Mouse (Mus musculus) inflammation-experienced regulatory T-cells, adult 16 weeks (primary cell): ENCODE measurements around the gene Med18. TPM values are rescaled to one million over a fixed set of nuclear protein-coding genes. Genes with fewer than 3 reads are reported as not detected.

Experiments
- polyA plus RNA-seq: library from polyadenylated mRNA; unstranded; fragments of 100-300 nt; shearing (Covaris generic); gene quantifications from one replicate; pipeline ENCODE4 v1.2.1, GENCODE M21; 2017

The Med18 gene
- 32.0 TPM for polyA plus RNA-seq

DNA sequence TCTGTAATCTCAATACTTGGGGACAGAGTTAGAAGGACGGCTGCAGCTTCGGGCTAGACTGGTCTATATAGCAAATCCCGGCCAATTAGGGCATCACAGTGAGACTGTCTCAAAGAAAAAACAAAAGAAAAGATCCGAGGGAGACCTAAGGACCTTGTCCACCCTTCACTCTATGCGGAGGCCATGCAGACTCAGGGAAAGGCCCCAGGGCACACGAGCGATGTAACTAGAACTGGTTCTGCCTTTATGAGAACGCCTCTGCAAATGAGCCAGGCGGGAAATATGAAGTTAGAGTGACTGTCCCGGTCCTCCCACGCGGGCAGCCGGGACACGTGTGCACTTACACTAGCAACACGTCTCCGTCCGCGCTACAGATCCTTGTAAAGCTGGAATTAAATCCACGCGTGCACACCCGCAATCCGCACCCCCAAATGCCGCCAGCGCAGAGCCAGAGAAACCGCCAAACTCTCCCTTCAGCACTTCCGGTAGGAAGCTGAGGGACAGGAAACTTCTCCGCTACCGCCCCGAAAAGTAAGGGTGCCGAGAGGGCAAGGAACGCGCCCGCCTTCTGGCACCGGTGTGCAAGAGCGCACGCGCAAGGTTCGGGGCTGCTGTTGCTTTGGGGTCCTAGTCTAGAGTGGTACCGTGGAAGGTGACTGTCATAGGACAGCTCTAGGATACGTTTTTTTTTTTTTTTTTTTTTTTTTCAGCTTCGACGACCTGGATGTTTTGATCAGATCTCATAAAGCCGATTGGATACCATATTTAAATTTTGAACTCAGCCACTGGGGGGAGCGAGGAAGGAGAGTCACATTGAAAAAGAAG, at the start of gene Med18:
TSS of gene Med18 (minus strand) at position 492 of the 825 bp plus-strand sequence.

GRCm38 (mm10) chr4:132510352-132510798, 46.7 kb upstream of the Med18 start, which contains the start of gene Sesn2:
TSS of gene Sesn2 (minus strand) at chr4:132510501.

GRCm38 (mm10) chr4:132421923-132422782, 41.6 kb downstream of the Med18 start, which contains the start of gene Phactr4:
TSS of gene Phactr4 (minus strand) at chr4:132422489.

Other genes with a start within 250 kb of the Med18 start
- 5.5 TPM for gene Gmeb1, start 202.3 kb downstream of the Med18 start, polyA plus RNA-seq
- 97.0 TPM for gene Taf12, start 189.5 kb downstream of the Med18 start, polyA plus RNA-seq
- 0.39 TPM for gene Rab42, start 160.5 kb downstream of the Med18 start, polyA plus RNA-seq
- gene Trnau1ap, start 134.4 kb downstream of the Med18 start, polyA plus RNA-seq: 55.5 TPM
- gene Rcc1, start 110.3 kb downstream of the Med18 start, polyA plus RNA-seq: 37.0 TPM
- gene Phactr4, start 41.4 kb downstream of the Med18 start, polyA plus RNA-seq: 3.7 TPM
- 13.8 TPM for gene Sesn2, start 46.6 kb upstream of the Med18 start, polyA plus RNA-seq
- 233 TPM for gene Atpif1, start 69.7 kb upstream of the Med18 start, polyA plus RNA-seq
- gene Dnajc8, start 71.6 kb upstream of the Med18 start, polyA plus RNA-seq: 230 TPM
- gene Ptafr, start 100.1 kb upstream of the Med18 start, polyA plus RNA-seq: 0.83 TPM
- gene Eya3, start 175.1 kb upstream of the Med18 start, polyA plus RNA-seq: 37.8 TPM